Mouse (Mus musculus) lung, adult 2 months (tissue): ENCODE results near the gene Rxra.

Experiments
- CTCF ChIP-seq: fragments of 200-500 bp; IDR thresholded peaks from 2 replicates; pipeline ENCODE4 v1.5.1; 2011; ENCODE audit warnings: mild to moderate bottlenecking, low read length, control low read depth; ENCODE audit not compliant: insufficient read depth
- POLR2A ChIP-seq: fragments of 200-500 bp; IDR thresholded peaks from 2 replicates; pipeline ENCODE4 v1.6.1; 2011; ENCODE audit warnings: low read depth, mild to moderate bottlenecking, control low read depth, low read length, borderline replicate concordance; ENCODE audit errors: extremely low read depth

GRCm38 (mm10) chr2:27767773-27768172 is 91.5 kb downstream of the Rxra start:
- TF ChIP-seq CTCF = no peak
- no peak for TF ChIP-seq POLR2A
